14 mouse cellular contexts compared by ENCODE assay signal in genomic region chr1:80221151-80221550, GRCm38 (mm10). TPM values are rescaled to one million over a fixed set of nuclear protein-coding genes. Genes with fewer than 3 reads are reported as not detected.
DNase-seq lines count a peak whose midpoint lies in the region; ATAC-seq and TF ChIP-seq lines count a peak whose summit lies in the region.
"Had no signal": no experiment of that assay in that cellular context is flagged by ENCODE, and none has a peak within 500 bp of the region (broad histone marks: within the 10 kb centered on the region; RNA-seq: fewer than 3 reads in every experiment).

No protein-coding gene starts in this region.

- no peak overlapping the region for H3K4me2 ChIP-seq in embryonic facial prominence, embryonic 15.5 days (replicated peaks)
- H3K4me2 ChIP-seq in limb, embryonic 13.5 days (replicated peaks), result no peak overlapping the region
- H3K4me2 ChIP-seq: liver, embryonic 11.5 days had no signal

- TF ChIP-seq POLR2A in heart, adult 2 months (IDR thresholded peaks at IDR 0.05; ENCODE audit: insufficient read depth, low read depth, low read length), result no peak

- H3K36me3 ChIP-seq in heart, adult 2 months (ENCODE audit: control insufficient read depth, insufficient read depth, low read length), result no peaks in the 10 kb centered on the region
- H3K36me3 ChIP-seq in embryonic facial prominence, embryonic 15.5 days, result no peaks in the 10 kb centered on the region
- H3K36me3 ChIP-seq in limb, embryonic 13.5 days, result no peaks in the 10 kb centered on the region

- peak; percentile 50 for ATAC-seq in embryonic facial prominence, embryonic 15.5 days (ENCODE audit: insufficient number of reproducible peaks, low FRiP score, low TSS enrichment, low read depth)
- peak; percentile 88 for ATAC-seq in limb, embryonic 13.5 days (ENCODE audit: low FRiP score, low read depth)

- H3K4me1 ChIP-seq in heart, adult 2 months (ENCODE audit: control insufficient read depth, insufficient read depth, low read length), result peaks cover 7% of the 10 kb centered on the region
- peaks cover 12% of the 10 kb centered on the region; the same call in 1 of the 2 replicates for H3K4me1 ChIP-seq in embryonic facial prominence, embryonic 15.5 days
- peaks cover 28% of the 10 kb centered on the region for H3K4me1 ChIP-seq in limb, embryonic 13.5 days

- no peaks in the 10 kb centered on the region; the same call in 1 of the 2 replicates for H3K9me3 ChIP-seq in embryonic facial prominence, embryonic 15.5 days (replicated peaks)
- no peaks in the 10 kb centered on the region for H3K9me3 ChIP-seq in limb, embryonic 13.5 days

- intact Hi-C loops in heart, adult 2 months (cut with DNase I), result no loop called here
- intact Hi-C loops in heart, postnatal 14 days (cut with DNase I), result no loop called here

- 34% methylated on average over 4 of the region's 4 CpGs for WGBS in heart, adult 2 months
- 21% methylated on average over 4 of the region's 4 CpGs for WGBS in embryonic facial prominence, embryonic 15.5 days
- WGBS in limb, embryonic 13.5 days, result 18% methylated on average over 4 of the region's 4 CpGs

- no peak for TF ChIP-seq EP300 in heart, adult 2 months (IDR thresholded peaks at IDR 0.05; ENCODE audit: insufficient read depth, low read depth, low read length)

- no peaks in the 10 kb centered on the region for H3K79me2 ChIP-seq in heart, adult 2 months (replicated peaks; ENCODE audit: control insufficient read depth, insufficient read depth, low read length)

- peak overlapping the region; percentile 41 for H3K27ac ChIP-seq in heart, adult 2 months
- no peak overlapping the region; the same call in 1 of the 2 replicates for H3K27ac ChIP-seq in embryonic facial prominence, embryonic 15.5 days (replicated peaks)
- peak overlapping the region; percentile 48; the same call in 1 of the 2 replicates for H3K27ac ChIP-seq in limb, embryonic 13.5 days

- TF ChIP-seq CTCF in heart, adult 2 months (IDR thresholded peaks at IDR 0.05), result no peak

- no peak overlapping the region for H3K9ac ChIP-seq in heart, adult 2 months (ENCODE audit: low read depth, low read length)
- H3K9ac ChIP-seq in embryonic facial prominence, embryonic 15.5 days, result no peak overlapping the region
- H3K9ac ChIP-seq in limb, embryonic 13.5 days, result no peak overlapping the region

- DNase-seq in heart, adult 2 months, result peak in 1 of 2 experiments; percentile 26
- DNase-seq in heart, postnatal 14 days, result no peak
- peak; percentile 50 for DNase-seq in Muller cell, postnatal 12 days (ENCODE audit: inconsistent ontology term)
- DNase-seq in left cerebral cortex, adult 8-10 months (ENCODE audit: low spot score in 2 of 2), result no peak
- DNase-seq in right cerebral cortex, adult 18-20 months, result no peak
- DNase-seq in adipocyte (ENCODE audit: low spot score), result no peak
- DNase-seq: adrenal gland, adult 2 months; cerebellum, adult 2 months; lung, postnatal 36 days; thymus, adult 2 months had no signal

- H3K27me3 ChIP-seq in heart, adult 2 months (ENCODE audit: control insufficient read depth, insufficient read depth, low read length), result no peaks in the 10 kb centered on the region
- no peaks in the 10 kb centered on the region for H3K27me3 ChIP-seq in embryonic facial prominence, embryonic 15.5 days
- H3K27me3 ChIP-seq in limb, embryonic 13.5 days, result no peaks in the 10 kb centered on the region

- H3K4me3 ChIP-seq in heart, adult 2 months, result no peak overlapping the region
- H3K4me3 ChIP-seq in embryonic facial prominence, embryonic 15.5 days (replicated peaks), result no peak overlapping the region
- H3K4me3 ChIP-seq in limb, embryonic 13.5 days, result no peak overlapping the region

RNA-seq across cellular contexts. Expression of gene Fam124b, which starts 2.9 kb away (rescaled TPM):
- total RNA-seq in heart, adult 2 months (2021), result 1 to 10 TPM in 1 of 2 experiments, under 1 TPM in 1; 0.78 to 2.9 TPM
- 0.68 and 1.4 TPM in 2 replicates for polyA plus RNA-seq in heart, adult 2 months (2012; rRNA removed)
- 1 to 10 TPM; 7.4 TPM for total RNA-seq in heart, postnatal 14 days (2021)
- 1.1 and 1.4 TPM in 2 replicates for polyA plus RNA-seq in embryonic facial prominence, embryonic 15.5 days (2015; fragmentation: Nextera tagmentation; extraction: Ambion mirVana)
- 0.90 and 0.98 TPM in 2 replicates for polyA plus RNA-seq in limb, embryonic 13.5 days (2015; fragmentation: Nextera tagmentation; extraction: Ambion mirVana)
- under 1 TPM in 1 of 4 experiments, not detected in 3; 0.14 TPM for total RNA-seq in left cerebral cortex, adult 8-10 months (2022)
- polyA plus RNA-seq: liver, embryonic 11.5 days; small intestine, adult 2 months had no signal
